Mouse (Mus musculus) CD4-positive, CD25-positive, alpha-beta regulatory T cell, adult 4 months (primary cell): ENCODE measurements around the gene Sbf1. TPM values are rescaled to one million over a fixed set of nuclear protein-coding genes. Genes with fewer than 3 reads are reported as not detected.

Experiments used
- ATAC-seq: one replicate; pipeline ENCODE4 v1.8.0; 2017
- polyA plus RNA-seq, 2 experiments: library from polyadenylated mRNA; unstranded; fragments of 100-300 nt; shearing (Covaris generic); gene quantifications; one replicate each; pipeline ENCODE4 v1.2.1; 2017

Sbf1 gene
- polyA plus RNA-seq, 2 experiments from 2014 or later, result 87.6 to 124 TPM

- ATAC-seq, result no peak
Measured at GRCm38 (mm10) chr15:89316146-89316545, 1.0 kb upstream of the Sbf1 start.

- ATAC-seq, result no peak
Measured at GRCm38 (mm10) chr15:89314511-89315189, 461 bp downstream of the Sbf1 start.

GRCm38 (mm10) chr15:89314107-89314506, 1.0 kb downstream of the Sbf1 start:
- ATAC-seq, result no peak

DNA sequence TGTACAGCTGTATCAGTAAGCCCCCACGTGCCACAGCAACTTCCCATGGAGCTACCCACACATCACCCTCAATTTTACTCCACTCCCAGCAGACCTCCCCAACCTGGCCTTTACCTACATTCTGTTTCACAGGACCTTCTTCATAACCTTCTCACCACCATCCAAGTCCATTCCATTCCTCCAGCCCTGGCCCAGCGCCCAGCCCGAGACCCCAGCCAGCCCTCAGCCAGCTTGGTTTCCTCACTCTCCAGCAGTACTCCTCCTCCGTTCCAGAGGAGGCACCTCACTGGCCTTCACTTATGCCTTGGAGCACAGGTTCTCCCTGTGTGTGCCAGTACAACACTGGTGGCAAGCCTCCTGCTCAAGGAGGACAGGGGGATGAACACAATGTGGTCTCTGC, 1.8 kb downstream of the Sbf1 start:
- ATAC-seq, result no peak

- ATAC-seq, result peak; percentile 93
Measured at GRCm38 (mm10) chr15:89309962-89310498, 5.1 kb downstream of the Sbf1 start.

- ATAC-seq, result no peak
Measured at GRCm38 (mm10) chr15:89308406-89309139, 6.5 kb downstream of the Sbf1 start.

- ATAC-seq, result no peak
Measured at GRCm38 (mm10) chr15:89307461-89307860, 7.7 kb downstream of the Sbf1 start.

GRCm38 (mm10) chr15:89305966-89306365, 9.1 kb downstream of the Sbf1 start:
- ATAC-seq, result no peak

- no peak for ATAC-seq
Measured at GRCm38 (mm10) chr15:89300600-89300999, 14.5 kb downstream of the Sbf1 start.

DNA sequence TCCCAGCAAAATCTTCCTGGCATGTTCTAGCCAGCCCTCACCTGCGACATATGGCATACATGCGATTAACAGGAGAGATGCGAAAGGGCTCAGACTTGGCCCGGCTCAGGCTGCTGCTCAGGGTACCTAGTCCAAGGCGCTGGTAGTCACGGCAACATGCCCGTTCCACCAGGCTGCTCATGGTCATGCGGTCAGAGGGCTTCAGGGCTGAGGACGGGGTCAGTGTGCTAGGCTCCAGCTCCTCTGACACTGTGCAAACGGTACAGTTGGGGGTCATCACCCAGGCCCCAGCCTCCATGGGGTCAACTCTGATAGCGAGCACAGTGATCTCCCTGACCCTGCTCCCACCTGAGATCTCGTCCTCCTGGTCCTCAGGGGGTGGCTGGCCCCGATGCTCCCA, 14.9 kb downstream of the Sbf1 start:
- no peak for ATAC-seq

- ATAC-seq, result no peak
Measured at GRCm38 (mm10) chr15:89297695-89298094, 17.4 kb downstream of the Sbf1 start.

GRCm38 (mm10) chr15:89296465-89296864, 18.6 kb downstream of the Sbf1 start:
- no peak for ATAC-seq

DNA sequence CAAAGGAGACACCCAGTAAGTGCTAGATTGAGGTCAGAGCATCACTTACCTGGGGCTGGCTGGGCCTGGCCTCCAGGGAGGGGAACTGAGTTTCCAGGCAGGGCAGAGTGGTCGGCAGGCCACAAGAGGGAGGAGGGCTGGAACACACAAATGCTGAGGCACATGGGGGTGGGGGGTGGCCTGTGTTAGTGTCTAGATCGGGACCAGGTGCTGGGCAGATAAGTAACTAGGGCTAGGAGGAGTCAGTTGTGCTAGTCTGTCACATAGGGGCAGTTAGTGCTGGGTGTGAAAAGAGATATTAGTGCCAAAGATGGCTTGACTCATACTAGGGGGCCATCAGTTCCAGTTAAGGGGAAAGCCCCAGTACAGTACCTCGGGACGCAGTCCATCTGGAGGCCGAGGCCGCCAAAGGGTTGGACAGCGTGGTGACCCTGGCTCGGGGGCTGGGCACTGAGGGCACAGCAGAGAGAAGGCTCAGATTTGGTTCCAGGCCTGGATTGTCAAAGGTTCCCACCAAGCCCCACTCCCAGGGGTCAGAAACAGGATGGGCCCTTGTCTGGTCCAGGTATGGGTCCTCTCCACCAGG, 19.4 kb downstream of the Sbf1 start:
- no peak for ATAC-seq

DNA sequence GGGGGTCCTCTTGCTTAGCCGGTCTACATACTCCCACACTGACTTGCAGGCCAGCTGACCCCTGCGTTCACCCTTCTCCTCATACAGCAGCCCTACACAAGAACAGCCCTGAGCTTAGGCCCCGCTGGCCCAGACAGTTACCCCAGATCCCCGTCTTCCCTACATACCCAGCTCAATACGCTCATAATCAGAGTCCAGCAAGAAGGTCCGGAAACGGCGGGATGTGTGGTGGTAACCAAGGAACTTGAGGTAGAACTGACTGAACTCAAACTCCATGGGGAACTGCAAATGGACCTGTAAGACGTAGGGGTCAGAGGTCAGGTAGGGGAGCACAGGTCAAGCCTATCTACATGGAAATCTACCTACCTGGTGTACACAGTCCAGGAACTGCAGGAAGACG, 21.3 kb downstream of the Sbf1 start:
- no peak for ATAC-seq

DNA sequence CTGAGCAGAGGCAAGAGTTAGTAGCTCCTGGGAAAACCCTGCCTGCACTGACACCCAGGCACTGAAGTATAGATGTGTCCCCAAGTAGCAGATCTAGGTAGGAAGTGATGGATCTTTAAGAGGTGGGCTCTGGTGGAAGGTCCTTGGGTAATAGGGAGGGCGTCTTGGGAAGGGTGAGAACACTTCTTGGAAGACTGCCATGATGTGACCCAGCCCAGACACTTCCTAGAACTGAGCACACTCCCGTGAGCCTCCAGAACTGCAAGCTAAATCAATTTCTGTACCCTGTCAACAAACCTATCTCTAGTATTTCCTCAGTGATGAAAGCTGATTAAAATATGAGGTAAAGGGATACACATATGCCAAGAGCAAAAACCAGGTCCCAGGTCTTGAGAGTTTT, 22.3 kb downstream of the Sbf1 start:
- ATAC-seq, result no peak

GRCm38 (mm10) chr15:89291521-89291920, 23.6 kb downstream of the Sbf1 start:
- no peak for ATAC-seq

- no peak for ATAC-seq
Measured at GRCm38 (mm10) chr15:89289455-89289854, 25.7 kb downstream of the Sbf1 start.

GRCm38 (mm10) chr15:89288227-89288767, 26.8 kb downstream of the Sbf1 start:
- no peak for ATAC-seq

- no peak for ATAC-seq
Measured at GRCm38 (mm10) chr15:89286582-89286981, 28.5 kb downstream of the Sbf1 start.

GRCm38 (mm10) chr15:89286114-89286513, 29.0 kb downstream of the Sbf1 start:
- ATAC-seq, result peak; percentile 42

DNA sequence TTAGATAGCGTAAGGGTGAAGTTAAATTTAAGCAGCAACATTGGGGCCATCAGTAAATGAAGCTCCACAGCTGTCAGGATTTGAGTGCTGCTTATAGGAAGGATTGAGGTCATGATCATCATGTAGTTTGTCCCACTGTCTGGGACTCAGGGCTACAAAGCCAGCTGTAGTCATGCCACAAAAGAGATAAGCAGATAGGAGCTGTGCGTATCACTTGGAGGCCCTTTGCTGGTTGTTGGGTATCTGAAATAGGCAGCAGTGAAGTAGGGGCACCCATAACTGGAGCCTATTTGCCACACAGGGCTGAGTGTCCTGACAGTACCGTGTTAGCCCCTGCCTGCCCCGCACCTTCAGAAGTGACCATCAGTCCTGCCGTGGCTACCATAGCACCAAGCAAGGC, 29.6 kb downstream of the Sbf1 start:
- no peak for ATAC-seq

GRCm38 (mm10) chr15:89285004-89285403, 30.1 kb downstream of the Sbf1 start:
- no peak for ATAC-seq

- no peak for ATAC-seq
Measured at GRCm38 (mm10) chr15:89284094-89284493, 31.0 kb downstream of the Sbf1 start.
